Mouse (Mus musculus) liver, embryonic 14.5 days (tissue): ENCODE data around the gene Zfp706.

Source experiments
- CTCF ChIP-seq: IDR thresholded peaks from 2 replicates; pipeline ENCODE4 v1.5.1; 2016; ENCODE audit warnings: antibody characterized with exemption, low read depth, control low read depth
- EP300 ChIP-seq: IDR thresholded peaks from 2 replicates; pipeline ENCODE4 v1.6.1; 2016; ENCODE audit warnings: antibody characterized with exemption, low read depth

GRCm38 (mm10) chr15:36973714-36974113 lies 33.9 kb downstream of the Zfp706 start:
- no peak for TF ChIP-seq CTCF
- no peak for TF ChIP-seq EP300
